Mouse (Mus musculus): ENCODE measurements around the gene Tdp1.

GRCm38 (mm10) chr12:99904537-99904936 lies 20.2 kb downstream of the Tdp1 start:
- TF ChIP-seq CTCF (IDR thresholded peaks at IDR 0.05; ENCODE audit: low read depth, low read length) (no peak), POLR2A (IDR thresholded peaks at IDR 0.05; ENCODE audit: insufficient read depth, low read length) (no peak), EP300 (IDR thresholded peaks at IDR 0.05; ENCODE audit: insufficient read depth, low read depth, low read length) (no peak)

Data from ES-Bruce4 (cell line).